Mouse (Mus musculus) testis, adult 2 months (tissue): ENCODE data around the gene Reep3.

ENCODE experiments used
- CTCF ChIP-seq: fragments of 200-500 bp; IDR thresholded peaks from 2 replicates; pipeline ENCODE4 v1.5.1; 2012; ENCODE audit warnings: low read depth, mild to moderate bottlenecking, inconsistent platforms, low read length, moderate library complexity; ENCODE audit not compliant: control insufficient read depth, insufficient read depth, insufficient replicate concordance
- POLR2A ChIP-seq: fragments of 200-500 bp; IDR thresholded peaks from 2 replicates; pipeline ENCODE4 v1.6.1; 2012; ENCODE audit warnings: low read depth, mild to moderate bottlenecking, inconsistent platforms, low read length, moderate library complexity; ENCODE audit not compliant: control insufficient read depth

- TF ChIP-seq POLR2A (no peak), CTCF (no peak)
Observed at GRCm38 (mm10) chr10:67115666-67116091, 18.9 kb upstream of the Reep3 start.
